Mouse (Mus musculus) granulocyte monocyte progenitor cell, adult 5-6 weeks (primary cell): ENCODE results near the gene Thap8. TPM values are rescaled to one million over a fixed set of nuclear protein-coding genes. Genes with fewer than 3 reads are reported as not detected.

Experiments
- ATAC-seq: replicated peaks from 2 replicates; pipeline ENCODE4 v1.8.0; 2016; ENCODE audit warnings: mild to moderate bottlenecking, moderate TSS enrichment, inconsistent platforms; ENCODE audit not compliant: poor library complexity, severe bottlenecking
- total RNA-seq, 2 experiments: library from RNA; stranded (forward) in 1 of 2; stranded (reverse) in 1 of 2; fragments of 200-712, 200-1000 nt in 1 of 2; fragments of >200 nt in 1 of 2; fragmentation: Nextera tagmentation in 1 of 2; gene quantifications; 2 replicates each; pipeline ENCODE4 v1.2.3; 2014 to 2017

Gene Thap8
- total RNA-seq, 2 experiments from 2014 or later, result 0.57 TPM; not detected in 1

DNA sequence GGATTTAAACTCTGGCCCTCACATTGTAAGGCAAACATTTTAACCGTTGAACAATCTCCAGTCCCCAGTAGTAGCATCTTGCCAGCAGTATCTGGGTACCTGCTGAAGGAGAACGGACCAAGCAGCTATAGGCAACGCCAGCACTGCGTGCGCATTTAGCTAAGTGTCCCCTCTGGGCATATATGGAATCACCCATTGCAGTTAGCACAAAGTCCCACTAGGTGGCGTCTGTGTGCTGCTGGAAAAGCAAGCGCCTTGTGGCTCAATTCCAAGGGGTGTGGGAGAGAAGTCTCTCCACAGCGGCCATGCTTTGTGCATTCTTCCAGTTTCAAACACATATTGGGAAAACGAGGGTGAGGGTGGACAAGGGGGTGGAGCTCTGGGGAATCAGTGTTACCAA lies 56.5 kb downstream of the Thap8 start:
- ATAC-seq, result peak; percentile 72

DNA sequence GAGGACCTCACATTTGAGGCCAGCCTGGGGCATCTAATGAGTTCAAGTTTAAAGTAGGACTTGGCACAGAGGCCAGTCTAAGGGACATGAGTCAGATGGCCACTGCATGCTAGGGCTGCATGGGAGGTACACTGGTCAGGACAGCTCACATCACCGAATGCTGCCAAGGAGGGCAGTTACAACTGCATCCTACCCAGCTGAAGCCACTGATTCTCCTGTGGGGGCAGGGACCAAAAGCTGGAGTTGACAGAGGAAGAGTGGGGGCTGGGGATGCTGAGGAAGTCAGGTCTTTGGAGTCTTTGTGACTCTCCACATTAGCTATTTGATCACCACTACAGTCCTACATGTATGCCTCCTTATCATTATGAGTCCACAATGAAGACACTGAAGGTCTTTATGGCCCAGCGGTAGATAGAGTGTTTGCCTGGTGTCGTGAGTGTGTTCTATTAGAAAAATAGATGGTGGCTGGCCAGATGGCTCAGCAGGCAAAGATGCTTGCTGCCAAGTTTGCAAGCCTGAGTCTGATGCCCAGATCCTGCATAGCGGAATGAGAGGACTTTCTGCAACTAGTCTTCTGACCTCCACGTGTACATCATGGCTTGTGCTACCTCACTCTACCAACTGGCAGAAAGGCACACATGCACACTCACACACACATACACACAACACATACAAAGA lies 59.7 kb downstream of the Thap8 start:
- ATAC-seq, result no peak

Other genes starting within 250 kb of the Thap8 start
- gene Zfp14, start 228.7 kb upstream of the Thap8 start, total RNA-seq (2014; fragmentation: Nextera tagmentation), result 0.52 and 2.4 TPM in 2 replicates
- gene Zfp14, start 228.7 kb upstream of the Thap8 start, total RNA-seq (2017), result 1.2 and 1.4 TPM in 2 replicates
- gene Zfp82, start 207.2 kb upstream of the Thap8 start, total RNA-seq (2014; fragmentation: Nextera tagmentation), result 7.0 and 9.2 TPM in 2 replicates
- 3.0 and 9.6 TPM in 2 replicates for gene Zfp82, start 207.2 kb upstream of the Thap8 start, total RNA-seq (2017)
- 2.8 TPM in 1 of 2 replicates, not detected in the other for gene Gm26920, start 189.7 kb upstream of the Thap8 start, total RNA-seq (2014; fragmentation: Nextera tagmentation)
- gene Gm26920, start 189.7 kb upstream of the Thap8 start, total RNA-seq (2017), result not detected in 2 replicates
- 7.6 and 15.7 TPM in 2 replicates for gene Zfp566, start 189.6 kb upstream of the Thap8 start, total RNA-seq (2014; fragmentation: Nextera tagmentation)
- gene Zfp566, start 189.6 kb upstream of the Thap8 start, total RNA-seq (2017), result 3.2 and 6.0 TPM in 2 replicates
- 41.6 and 58.5 TPM in 2 replicates for gene Zfp260, start 185.3 kb upstream of the Thap8 start, total RNA-seq (2014; fragmentation: Nextera tagmentation)
- 26.1 and 28.7 TPM in 2 replicates for gene Zfp260, start 185.3 kb upstream of the Thap8 start, total RNA-seq (2017)
- 9.7 and 13.3 TPM in 2 replicates for gene Zfp382, start 158.2 kb upstream of the Thap8 start, total RNA-seq (2014; fragmentation: Nextera tagmentation)
- gene Zfp382, start 158.2 kb upstream of the Thap8 start, total RNA-seq (2017), result 7.7 and 8.3 TPM in 2 replicates
- 52.0 and 61.0 TPM in 2 replicates for gene Zfp146, start 110.3 kb upstream of the Thap8 start, total RNA-seq (2014; fragmentation: Nextera tagmentation)
- gene Zfp146, start 110.3 kb upstream of the Thap8 start, total RNA-seq (2017), result 80.7 and 101 TPM in 2 replicates
- not detected in 2 replicates for gene Cox7a1, start 96.0 kb upstream of the Thap8 start, total RNA-seq (2014; fragmentation: Nextera tagmentation)
- 1.5 TPM in 1 of 2 replicates, not detected in the other for gene Cox7a1, start 96.0 kb upstream of the Thap8 start, total RNA-seq (2017)
- 236 and 240 TPM in 2 replicates for gene Capns1, start 81.3 kb upstream of the Thap8 start, total RNA-seq (2014; fragmentation: Nextera tagmentation)
- gene Capns1, start 81.3 kb upstream of the Thap8 start, total RNA-seq (2017), result 176 and 196 TPM in 2 replicates
- 79.3 and 81.3 TPM in 2 replicates for gene Polr2i, start 48.1 kb upstream of the Thap8 start, total RNA-seq (2014; fragmentation: Nextera tagmentation)
- 62.3 and 79.3 TPM in 2 replicates for gene Polr2i, start 48.1 kb upstream of the Thap8 start, total RNA-seq (2017)
- 113 and 115 TPM in 2 replicates for gene Tbcb, start 47.8 kb upstream of the Thap8 start, total RNA-seq (2014; fragmentation: Nextera tagmentation)
- gene Tbcb, start 47.8 kb upstream of the Thap8 start, total RNA-seq (2017), result 48.2 and 53.7 TPM in 2 replicates
- not detected in 2 replicates for gene Ovol3, start 44.4 kb upstream of the Thap8 start, total RNA-seq (2014; fragmentation: Nextera tagmentation)
- gene Ovol3, start 44.4 kb upstream of the Thap8 start, total RNA-seq (2017), result not detected in 2 replicates
- gene Wdr62, start 325 bp downstream of the Thap8 start, total RNA-seq (2014; fragmentation: Nextera tagmentation), result 21.6 and 29.4 TPM in 2 replicates
- 4.0 and 5.8 TPM in 2 replicates for gene Wdr62, start 325 bp downstream of the Thap8 start, total RNA-seq (2017)
- not detected in 2 replicates for gene Clip3, start 11.6 kb downstream of the Thap8 start, total RNA-seq (2014; fragmentation: Nextera tagmentation)
- gene Clip3, start 11.6 kb downstream of the Thap8 start, total RNA-seq (2017), result not detected in 2 replicates
- 32.6 and 33.3 TPM in 2 replicates for gene Alkbh6, start 28.6 kb downstream of the Thap8 start, total RNA-seq (2014; fragmentation: Nextera tagmentation)
- 30.1 and 35.5 TPM in 2 replicates for gene Alkbh6, start 28.6 kb downstream of the Thap8 start, total RNA-seq (2017)
- 6.3 and 8.7 TPM in 2 replicates for gene Syne4, start 34.7 kb downstream of the Thap8 start, total RNA-seq (2014; fragmentation: Nextera tagmentation)
- 0.99 TPM in 1 of 2 replicates, not detected in the other for gene Syne4, start 34.7 kb downstream of the Thap8 start, total RNA-seq (2017)
- 0.60 TPM in 1 of 2 replicates, not detected in the other for gene E130208F15Rik, start 41.6 kb downstream of the Thap8 start, total RNA-seq (2014; fragmentation: Nextera tagmentation)
- 1.6 and 2.5 TPM in 2 replicates for gene E130208F15Rik, start 41.6 kb downstream of the Thap8 start, total RNA-seq (2017)
- 10.5 and 11.8 TPM in 2 replicates for gene Sdhaf1, start 43.8 kb downstream of the Thap8 start, total RNA-seq (2014; fragmentation: Nextera tagmentation)
- 7.8 and 12.9 TPM in 2 replicates for gene Sdhaf1, start 43.8 kb downstream of the Thap8 start, total RNA-seq (2017)
- not detected in 2 replicates for gene Lrfn3, start 82.7 kb downstream of the Thap8 start, total RNA-seq (2014; fragmentation: Nextera tagmentation)
- gene Lrfn3, start 82.7 kb downstream of the Thap8 start, total RNA-seq (2017), result not detected in 2 replicates
- gene Tyrobp, start 133.7 kb downstream of the Thap8 start, total RNA-seq (2014; fragmentation: Nextera tagmentation), result 665 and 703 TPM in 2 replicates
- 270 and 287 TPM in 2 replicates for gene Tyrobp, start 133.7 kb downstream of the Thap8 start, total RNA-seq (2017)
- 64.6 and 70.7 TPM in 2 replicates for gene Hcst, start 139.8 kb downstream of the Thap8 start, total RNA-seq (2014; fragmentation: Nextera tagmentation)
- 9.0 and 31.6 TPM in 2 replicates for gene Hcst, start 139.8 kb downstream of the Thap8 start, total RNA-seq (2017)
- 16.0 and 16.3 TPM in 2 replicates for gene Nfkbid, start 141.6 kb downstream of the Thap8 start, total RNA-seq (2014; fragmentation: Nextera tagmentation)
- 6.8 and 15.1 TPM in 2 replicates for gene Nfkbid, start 141.6 kb downstream of the Thap8 start, total RNA-seq (2017)
- not detected in 2 replicates for gene Aplp1, start 165.4 kb downstream of the Thap8 start, total RNA-seq (2014; fragmentation: Nextera tagmentation)
- not detected in 2 replicates for gene Aplp1, start 165.4 kb downstream of the Thap8 start, total RNA-seq (2017)
- gene Kirrel2, start 177.6 kb downstream of the Thap8 start, total RNA-seq (2014; fragmentation: Nextera tagmentation), result not detected in 2 replicates
- gene Kirrel2, start 177.6 kb downstream of the Thap8 start, total RNA-seq (2017), result not detected in 2 replicates
- gene Nphs1, start 178.2 kb downstream of the Thap8 start, total RNA-seq (2014; fragmentation: Nextera tagmentation), result not detected in 2 replicates
- 0.56 and 0.57 TPM in 2 replicates for gene Nphs1, start 178.2 kb downstream of the Thap8 start, total RNA-seq (2017)
- gene Prodh2, start 213.5 kb downstream of the Thap8 start, total RNA-seq (2014; fragmentation: Nextera tagmentation), result 2.2 TPM in 1 of 2 replicates, not detected in the other
- gene Prodh2, start 213.5 kb downstream of the Thap8 start, total RNA-seq (2017), result not detected in 2 replicates